Mouse (Mus musculus) right cerebral cortex, postnatal 4 days (tissue): ENCODE measurements at regions not wholly inside any gene's neighbourhood (a gene's known extent, or its start where the extent isn't known, plus 50 kb on each side); places are given as distances from the start of the nearest gene placed in this dataset.

ENCODE experiments used
- DNase-seq: peaks from one replicate; pipeline ENCODE4 v3.0.0-alpha.2; 2022

- no peak for DNase-seq
These were observed 135.0 kb downstream of the Lmo4 start for GRCm38 (mm10) chr3:144069979-144070540.

GRCm38 (mm10) chr3:144067016-144067415 lies 138.0 kb downstream of the Lmo4 start:
- no peak for DNase-seq

- no peak for DNase-seq
These were observed 146.9 kb downstream of the Lmo4 start for GRCm38 (mm10) chr3:144058106-144058505.

GRCm38 (mm10) chr3:144050341-144050740 lies 154.7 kb downstream of the Lmo4 start:
- no peak for DNase-seq

GRCm38 (mm10) chr3:144049270-144049669 lies 155.8 kb downstream of the Lmo4 start:
- DNase-seq, result no peak

GRCm38 (mm10) chr3:144044366-144044765 lies 160.7 kb downstream of the Lmo4 start:
- DNase-seq, result no peak

- DNase-seq, result no peak
These were observed 163.2 kb downstream of the Lmo4 start for GRCm38 (mm10) chr3:144041788-144042187.

- DNase-seq, result no peak
These were observed 165.5 kb downstream of the Lmo4 start for GRCm38 (mm10) chr3:144039498-144039897.

- no peak for DNase-seq
These were observed 175.4 kb downstream of the Lmo4 start for GRCm38 (mm10) chr3:144029611-144030010.

- DNase-seq, result no peak
These were observed 175.9 kb downstream of the Lmo4 start for GRCm38 (mm10) chr3:144029121-144029520.

- no peak for DNase-seq
These were observed 177.7 kb downstream of the Lmo4 start for GRCm38 (mm10) chr3:144027134-144027980.

- no peak for DNase-seq
These were observed 179.4 kb downstream of the Lmo4 start for GRCm38 (mm10) chr3:144025451-144026125.

GRCm38 (mm10) chr3:144024216-144024615 lies 180.8 kb downstream of the Lmo4 start:
- DNase-seq, result no peak

- DNase-seq, result no peak
These were observed 182.0 kb downstream of the Lmo4 start for GRCm38 (mm10) chr3:144023058-144023457.

- DNase-seq, result no peak
These were observed 183.1 kb downstream of the Lmo4 start for GRCm38 (mm10) chr3:144021969-144022368.

GRCm38 (mm10) chr3:144020189-144020940 lies 184.7 kb downstream of the Lmo4 start:
- no peak for DNase-seq

- no peak for DNase-seq
These were observed 185.7 kb downstream of the Lmo4 start for GRCm38 (mm10) chr3:144019293-144019692.

- DNase-seq, result no peak
These were observed 186.5 kb downstream of the Lmo4 start for GRCm38 (mm10) chr3:144018559-144018958.

GRCm38 (mm10) chr3:144015236-144015635 lies 189.8 kb downstream of the Lmo4 start:
- DNase-seq, result no peak

- no peak for DNase-seq
These were observed 191.4 kb downstream of the Lmo4 start for GRCm38 (mm10) chr3:144013481-144014125.

GRCm38 (mm10) chr3:144012820-144013219 lies 192.2 kb downstream of the Lmo4 start:
- no peak for DNase-seq

GRCm38 (mm10) chr3:144012173-144012572 lies 192.8 kb downstream of the Lmo4 start:
- no peak for DNase-seq
